In genomic region chr10:89392687-89393086, GRCm38 (mm10) we compare ENCODE assay signal across 18 mouse cellular contexts. TPM values are rescaled to one million over a fixed set of nuclear protein-coding genes. Genes with fewer than 3 reads are reported as not detected.
DNase-seq lines count a peak whose midpoint lies in the region; TF ChIP-seq lines count a peak whose summit lies in the region.
"Had no signal": no experiment of that assay in that cellular context is flagged by ENCODE, and none has a peak within 500 bp of the region (broad histone marks: within the 10 kb centered on the region; RNA-seq: fewer than 3 reads in every experiment).

No protein-coding gene starts in this region.

- no peak for TF ChIP-seq POLR2A in brain, embryonic 14.5 days (IDR thresholded peaks at IDR 0.05; ENCODE audit: borderline replicate concordance, extremely low read depth, insufficient read depth, insufficient read length, poor library complexity, severe bottlenecking)

- peak; percentile 7 for DNase-seq in gastrocnemius, postnatal 14 days
- no peak for DNase-seq in gastrocnemius, adult 2 months
- DNase-seq in ovary, adult 18-20 months (ENCODE audit: low spot score) = peak; percentile 22
- DNase-seq in ovary, postnatal 14 days (ENCODE audit: low spot score) = no peak
- DNase-seq in brain, embryonic 14.5 days (ENCODE audit: low read depth) = peak; percentile 19
- DNase-seq in retina, postnatal 1 day = peak; percentile 55
- DNase-seq in layer of hippocampus, adult 2 months (ENCODE audit: low spot score in 2 of 2) = no peak
- DNase-seq: cerebellum, adult 9-10 months; kidney, adult 11 months; lung, adult 2 months; thymus, postnatal 25 days had no signal

- no peak for TF ChIP-seq CTCF in gastrocnemius, adult 2 months (IDR thresholded peaks at IDR 0.05)
- TF ChIP-seq CTCF in brain, embryonic 14.5 days (IDR thresholded peaks at IDR 0.05; ENCODE audit: borderline replicate concordance, extremely low read depth, insufficient read depth, insufficient read length) = no peak
- TF ChIP-seq CTCF in layer of hippocampus, adult 2 months (conservative IDR thresholded peaks at IDR 0.05) = no peak

- intact Hi-C loops in gastrocnemius, postnatal 14 days (cut with DNase I; ENCODE audit: low total_unique reads) = no loop called here
- intact Hi-C loops in gastrocnemius, adult 2 months (cut with DNase I) = no loop called here

- H3K4me3 ChIP-seq in gastrocnemius, adult 2 months = no peak overlapping the region
- no peak overlapping the region for H3K4me3 ChIP-seq in layer of hippocampus, adult 2 months
- H3K4me3 ChIP-seq: embryonic facial prominence, embryonic 15.5 days; heart, embryonic 15.5 days; hindbrain, embryonic 13.5 days had no signal

- H3K27ac ChIP-seq in gastrocnemius, adult 2 months = no peak overlapping the region
- H3K27ac ChIP-seq in layer of hippocampus, adult 2 months = no peak overlapping the region
- H3K27ac ChIP-seq: embryonic facial prominence, embryonic 15.5 days; heart, embryonic 15.5 days; hindbrain, embryonic 13.5 days; macrophage; stomach, postnatal 0 days had no signal

RNA-seq across cellular contexts. Expression of gene Ano4, which starts 48.1 kb away (rescaled TPM):
- total RNA-seq in gastrocnemius, postnatal 14 days (2021) = 1 to 10 TPM in 1 of 2 experiments, under 1 TPM in 1; 0.70 to 1.0 TPM
- 1 to 10 TPM in 1 of 2 experiments, under 1 TPM in 1; 0.66 to 1.3 TPM for total RNA-seq in gastrocnemius, adult 2 months (2021)
- 6.4 and 8.1 TPM in 2 replicates for polyA plus RNA-seq in brain, embryonic 14.5 days (2012; rRNA removed)
- total RNA-seq in layer of hippocampus, adult 2 months (2021) = 10 to 100 TPM; 17.5 to 19.7 TPM
- total RNA-seq: CH12.LX had no signal
- polyA plus RNA-seq: macrophage; spleen, adult 2 months had no signal

RNA-seq across cellular contexts. Expression of gene Gas2l3, which starts 51.1 kb away (rescaled TPM):
- total RNA-seq in gastrocnemius, postnatal 14 days (2021) = 10 to 100 TPM in 1 of 2 experiments, 1 to 10 TPM in 1; 3.0 to 11.2 TPM
- under 1 TPM; 0.89 to 0.95 TPM for total RNA-seq in gastrocnemius, adult 2 months (2021)
- 3.6 and 4.4 TPM in 2 replicates for polyA plus RNA-seq in brain, embryonic 14.5 days (2012; rRNA removed)
- 1 to 10 TPM; 1.9 to 2.0 TPM for total RNA-seq in layer of hippocampus, adult 2 months (2021)

Comparison
In these comparisons a context has a peak if more than half of its experiments do, and no peak if none do; other contexts are left out.
1. DNase-seq: peak in gastrocnemius, postnatal 14 days (single experiment), ovary, adult 18-20 months (single experiment), brain, embryonic 14.5 days (single experiment) and retina, postnatal 1 day (single experiment); none in gastrocnemius, adult 2 months (single experiment), ovary, postnatal 14 days (single experiment) and layer of hippocampus, adult 2 months (0 of 2).
2. RNA of gene Ano4, which starts 48.1 kb away (total RNA-seq): 17.5 to 19.7 TPM in layer of hippocampus, adult 2 months; 0.66 to 1.3 TPM in gastrocnemius, adult 2 months and 0.70 to 1.0 TPM in gastrocnemius, postnatal 14 days; every median in the first group is over 4 times any median in the second.